Mouse (Mus musculus) liver, embryonic 12.5 days (tissue): ENCODE data around the gene Fkbp9. TPM values are rescaled to one million over a fixed set of nuclear protein-coding genes. Genes with fewer than 3 reads are reported as not detected.

Source experiments
- ATAC-seq: fragments of 200-750 bp; cut with Nextera tagmentation; 2 replicates; pipeline ENCODE4 v1.8.0; 2017; ENCODE audit warnings: moderate number of reproducible peaks, mild to moderate bottlenecking, moderate library complexity
- H3K27ac ChIP-seq: fragments of 300-500 bp; sonication (generic); 2 replicates; pipeline ENCODE4 v1.5.1; 2016; ENCODE audit warnings: mild to moderate bottlenecking
- H3K27me3 ChIP-seq: fragments of 300-500 bp; sonication (generic); replicated peaks from 2 replicates; pipeline ENCODE4 v1.6.1; 2016; ENCODE audit warnings: mild to moderate bottlenecking, moderate library complexity
- H3K36me3 ChIP-seq: fragments of 300-500 bp; sonication (generic); 2 replicates; pipeline ENCODE4 v1.6.1; 2016; ENCODE audit warnings: mild to moderate bottlenecking, moderate library complexity
- H3K4me1 ChIP-seq: fragments of 300-500 bp; sonication (generic); 2 replicates; pipeline ENCODE4 v1.6.1; 2016
- H3K4me2 ChIP-seq: fragments of 300-500 bp; sonication (generic); 2 replicates; pipeline ENCODE4 v1.6.1; 2016; ENCODE audit warnings: mild to moderate bottlenecking, moderate library complexity
- H3K4me3 ChIP-seq: fragments of 300-500 bp; sonication (generic); 2 replicates; pipeline ENCODE4 v1.5.1; 2016; ENCODE audit warnings: mild to moderate bottlenecking, moderate library complexity
- H3K9ac ChIP-seq: fragments of 300-500 bp; sonication (generic); 2 replicates; pipeline ENCODE4 v1.6.1; 2016; ENCODE audit warnings: mild to moderate bottlenecking, moderate library complexity
- H3K9me3 ChIP-seq: fragments of 300-500 bp; sonication (generic); replicated peaks from 2 replicates; pipeline ENCODE4 v1.6.1; 2016; ENCODE audit warnings: mild to moderate bottlenecking, moderate library complexity
- WGBS: fragments of 180-500 bp; shearing (Covaris S2); methylation state at CpG from one replicate; pipeline ENCODE4 v1.1.7; 2016; ENCODE audit not compliant: insufficient replicate concordance; 5-methylcytosine and 5-hydroxymethylcytosine counted together
- polyA plus RNA-seq: library from polyadenylated mRNA; unstranded; fragments of >200 nt; fragmentation: Nextera tagmentation; extraction: Ambion mirVana; gene quantifications from 2 replicates; pipeline ENCODE4 v1.2.1, GENCODE M21; 2016

The Fkbp9 gene
- polyA plus RNA-seq, 1 experiment from 2014 or later = 34.3 TPM

DNA sequence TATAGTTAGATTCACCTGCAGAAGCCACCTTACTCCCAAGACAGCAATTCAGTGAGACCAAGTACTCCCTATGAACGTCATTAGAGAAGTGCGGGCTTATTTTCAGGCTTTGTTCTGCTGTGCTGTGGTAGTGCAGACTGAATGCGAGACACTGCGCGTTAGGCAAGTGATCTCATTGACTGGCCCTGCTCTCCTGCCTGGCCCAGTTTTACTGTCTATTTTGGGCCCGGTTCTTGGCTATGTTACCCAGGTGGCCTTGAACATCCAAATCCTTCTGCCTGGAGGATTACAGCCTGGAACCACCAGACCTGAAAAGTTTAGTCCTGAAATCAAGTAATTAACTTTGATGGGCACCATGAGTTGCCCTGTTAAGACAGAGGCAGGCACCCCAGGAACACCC, 56.7 kb downstream of the Fkbp9 start:
- Histone ChIP-seq H3K9me3 (no peaks in the 10 kb centered on the region), H3K27me3 (no peaks in the 10 kb centered on the region), H3K4me2 (no peak overlapping the region), H3K36me3 (peaks cover 86% of the 10 kb centered on the region), H3K4me3 (no peak overlapping the region), H3K27ac (no peak overlapping the region), H3K4me1 (0 out of 2 replicates have a peak, but pooled peaks cover 3% of the 10 kb centered on the region), H3K9ac (no peak overlapping the region)
- WGBS = 96% methylated on average over 6 of the region's 6 CpGs
- no peak for ATAC-seq

- peaks cover 15% of the 10 kb centered on the region; the same call in 1 of the 2 replicates for H3K4me1 ChIP-seq
- peaks cover 64% of the 10 kb centered on the region for H3K36me3 ChIP-seq
- no peaks in the 10 kb centered on the region for H3K9me3 ChIP-seq
- 81% methylated on average over 2 of the region's 2 CpGs for WGBS
- no peak overlapping the region for H3K27ac ChIP-seq
- no peaks in the 10 kb centered on the region for H3K27me3 ChIP-seq
- H3K4me3 ChIP-seq = no peak overlapping the region
- no peak overlapping the region for H3K4me2 ChIP-seq
- no peak overlapping the region for H3K9ac ChIP-seq
- ATAC-seq = no peak; the same call in 1 of the 2 replicates
Observed at GRCm38 (mm10) chr6:56890762-56891161, 58.9 kb downstream of the Fkbp9 start.

GRCm38 (mm10) chr6:56899601-56900000, 67.7 kb downstream of the Fkbp9 start:
- H3K4me3 ChIP-seq = 0 out of 2 replicates have a peak overlapping the region, but pooled peaks have one; percentile 4
- peaks cover 86% of the 10 kb centered on the region for H3K4me1 ChIP-seq
- no peak for ATAC-seq
- no peaks in the 10 kb centered on the region for H3K9me3 ChIP-seq
- peak overlapping the region; percentile 41; the same call in 1 of the 2 replicates for H3K27ac ChIP-seq
- H3K9ac ChIP-seq = peak overlapping the region; percentile 25; the same call in 1 of the 2 replicates
- 79% methylated on average over 3 of the region's 3 CpGs for WGBS
- peaks cover 22% of the 10 kb centered on the region for H3K36me3 ChIP-seq
- no peaks in the 10 kb centered on the region for H3K27me3 ChIP-seq
- peak overlapping the region; percentile 82 for H3K4me2 ChIP-seq

GRCm38 (mm10) chr6:56901336-56901735, 69.5 kb downstream of the Fkbp9 start:
- Histone ChIP-seq H3K9ac (peak overlapping the region; percentile 76), H3K27ac (peak overlapping the region; percentile 98)
- no peak for ATAC-seq

DNA sequence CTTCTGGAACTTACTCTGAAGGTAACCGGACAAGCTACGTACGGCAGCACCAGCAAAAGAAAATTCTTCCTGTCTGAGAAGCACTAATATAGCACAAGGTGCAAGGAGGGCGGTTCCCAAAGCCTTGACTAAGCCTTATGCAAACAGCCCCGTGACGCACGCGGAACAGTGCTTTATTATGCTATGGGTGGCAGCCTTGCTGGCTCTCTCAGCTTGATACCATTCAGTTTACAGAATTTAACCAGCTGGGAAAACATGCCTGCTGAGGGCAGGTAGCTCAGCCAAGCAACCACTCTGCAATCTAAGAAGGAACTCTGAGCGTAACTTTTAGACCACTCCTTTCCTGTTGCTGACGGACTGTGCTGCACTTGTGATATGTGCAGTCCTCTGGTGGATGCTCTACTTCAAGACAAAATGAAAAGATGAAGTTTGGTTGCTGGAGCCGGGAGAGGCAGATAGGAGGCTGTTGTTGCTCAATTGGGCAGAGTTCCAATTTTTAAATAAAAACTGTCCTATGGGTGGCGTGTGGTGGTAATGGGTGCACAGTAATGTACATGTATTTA, 70.0 kb downstream of the Fkbp9 start:
- peaks cover 92% of the 10 kb centered on the region for H3K4me1 ChIP-seq
- WGBS = 18% methylated on average over 12 of the region's 12 CpGs
- no peaks in the 10 kb centered on the region for H3K9me3 ChIP-seq
- H3K27me3 ChIP-seq = no peaks in the 10 kb centered on the region
- peak; percentile 69 for ATAC-seq
- peaks cover 23% of the 10 kb centered on the region for H3K36me3 ChIP-seq
- peak overlapping the region; percentile 98 for H3K27ac ChIP-seq
- peak overlapping the region; percentile 76 for H3K9ac ChIP-seq
- peak overlapping the region; percentile 82 for H3K4me2 ChIP-seq
- H3K4me3 ChIP-seq = peak overlapping the region; percentile 53

More at GRCm38 (mm10) chr6:56901336-56901735, 69.5 kb downstream of the Fkbp9 start:
- no peaks in the 10 kb centered on the region for H3K9me3 ChIP-seq
- 51% methylated on average over 3 of the region's 3 CpGs for WGBS
- peak overlapping the region; percentile 53 for H3K4me3 ChIP-seq
- H3K4me1 ChIP-seq = peaks cover 92% of the 10 kb centered on the region
- H3K4me2 ChIP-seq = peak overlapping the region; percentile 82
- no peaks in the 10 kb centered on the region for H3K27me3 ChIP-seq
- H3K36me3 ChIP-seq = peaks cover 29% of the 10 kb centered on the region

DNA sequence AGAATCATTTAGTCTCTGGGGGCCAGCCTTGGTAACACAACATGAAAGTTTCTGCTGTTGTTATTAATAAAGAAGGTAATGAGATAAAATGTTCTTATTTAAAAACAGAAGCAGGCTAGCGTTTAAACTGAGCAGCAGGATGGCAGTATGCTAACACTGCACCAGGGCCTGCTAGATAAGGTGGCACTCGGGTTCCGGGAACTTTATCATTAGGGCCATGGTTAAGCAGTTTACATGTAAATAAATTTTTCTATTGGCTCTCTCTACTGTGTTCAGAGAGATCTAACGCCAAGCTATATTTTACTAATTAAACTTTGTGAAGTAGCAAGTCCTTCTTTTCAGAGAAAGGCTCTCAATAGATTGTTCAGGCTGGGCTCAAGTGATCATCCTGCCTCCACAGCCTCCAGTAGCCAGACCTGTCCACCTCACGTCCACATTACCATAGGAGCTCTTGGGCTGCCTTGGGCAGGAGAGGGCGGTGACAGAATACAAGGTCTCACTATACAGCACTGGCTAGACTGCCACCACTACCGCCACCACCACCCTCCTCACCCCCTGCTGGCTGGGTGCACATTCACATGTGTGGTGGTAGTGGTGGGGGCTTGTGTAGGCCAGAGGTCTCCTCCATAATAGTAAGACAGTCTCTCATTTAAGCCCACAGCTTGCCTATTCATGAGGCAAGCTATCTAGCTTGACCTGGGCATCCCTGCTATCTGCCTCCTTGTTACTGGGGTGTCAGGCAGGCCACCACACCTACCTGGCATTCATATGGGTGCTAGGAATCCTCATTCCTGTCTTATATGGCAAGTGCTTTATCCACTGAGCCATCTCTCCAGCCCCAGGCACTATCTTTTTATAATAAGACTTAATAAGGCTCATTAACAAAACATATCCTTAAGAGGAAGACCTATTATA, 71.0 kb downstream of the Fkbp9 start:
- peak overlapping the region; percentile 76 for H3K9ac ChIP-seq
- H3K27ac ChIP-seq = peak overlapping the region; percentile 98
- peak; percentile 87 for ATAC-seq
- no peaks in the 10 kb centered on the region for H3K9me3 ChIP-seq
- peaks cover 20% of the 10 kb centered on the region for H3K36me3 ChIP-seq
- peak overlapping the region; percentile 82 for H3K4me2 ChIP-seq
- peaks cover 94% of the 10 kb centered on the region for H3K4me1 ChIP-seq
- peak overlapping the region; percentile 53 for H3K4me3 ChIP-seq
- 13% methylated on average over 7 of the region's 7 CpGs for WGBS
- H3K27me3 ChIP-seq = no peaks in the 10 kb centered on the region

DNA sequence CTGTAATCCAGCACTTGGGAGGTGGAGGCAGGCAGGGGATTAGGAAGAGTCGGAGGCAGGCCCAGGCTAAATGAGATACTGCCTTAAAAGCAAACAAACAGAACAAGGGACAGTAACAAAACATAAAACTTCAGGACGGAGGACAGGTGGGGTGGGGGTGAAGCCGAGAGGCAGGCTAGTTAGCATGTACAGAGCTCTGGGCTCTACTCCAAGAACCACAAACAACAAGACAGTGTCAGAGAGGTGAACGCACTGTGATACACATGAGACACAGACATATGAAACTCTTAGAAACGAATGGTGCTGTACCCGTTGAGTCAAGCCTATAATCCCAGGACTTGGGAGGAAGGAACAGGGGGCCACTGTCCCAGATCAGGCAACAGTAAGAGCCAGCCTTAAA, 72.0 kb downstream of the Fkbp9 start:
- H3K4me1 ChIP-seq = peaks cover 99% of the 10 kb centered on the region
- WGBS = 63% methylated on average over 6 of the region's 6 CpGs
- H3K27ac ChIP-seq = peak overlapping the region; percentile 98

DNA sequence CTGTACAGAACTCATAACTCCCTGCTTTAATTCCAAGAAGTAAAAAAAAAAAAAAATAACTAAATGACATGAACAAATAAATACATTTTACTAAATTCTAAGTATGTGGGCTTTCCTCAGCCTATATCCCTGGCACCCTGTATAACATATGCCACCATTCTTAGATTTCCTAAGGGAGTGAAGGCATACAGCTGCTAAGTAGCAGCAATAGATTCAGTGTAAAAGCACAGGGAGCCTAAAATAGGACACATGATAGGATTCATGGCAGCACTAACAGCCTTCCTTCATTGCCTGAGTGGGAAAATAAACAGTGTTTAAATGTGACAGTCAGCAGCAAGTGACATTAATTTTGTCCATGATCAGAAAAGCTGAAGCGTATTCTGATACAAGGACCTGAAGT, 72.5 kb downstream of the Fkbp9 start:
- Histone ChIP-seq H3K36me3 (peaks cover 22% of the 10 kb centered on the region), H3K27me3 (no peaks in the 10 kb centered on the region), H3K4me1 (peaks cover 99% of the 10 kb centered on the region), H3K9me3 (no peaks in the 10 kb centered on the region), H3K4me3 (no peak overlapping the region), H3K4me2 (peak overlapping the region; percentile 82), H3K27ac (peak overlapping the region; percentile 98), H3K9ac (peak overlapping the region; percentile 61; the same call in 1 of the 2 replicates)
- 91% methylated on average over 1 of the region's 1 CpGs for whole genome bisulfite sequencing
- ATAC-seq = no peak

More for the DNA sequence above, 72.0 kb downstream of the Fkbp9 start:
- ATAC-seq = no peak
- peak overlapping the region; percentile 82 for H3K4me2 ChIP-seq
- no peaks in the 10 kb centered on the region for H3K9me3 ChIP-seq
- H3K36me3 ChIP-seq = peaks cover 22% of the 10 kb centered on the region
- H3K9ac ChIP-seq = peak overlapping the region; percentile 61
- no peaks in the 10 kb centered on the region for H3K27me3 ChIP-seq
- H3K4me3 ChIP-seq = no peak overlapping the region

- peaks cover 99% of the 10 kb centered on the region for H3K4me1 ChIP-seq
- no peak overlapping the region for H3K9ac ChIP-seq
- 63% methylated on average over 2 of the region's 2 CpGs for WGBS
- H3K9me3 ChIP-seq = no peaks in the 10 kb centered on the region
- H3K36me3 ChIP-seq = peaks cover 22% of the 10 kb centered on the region
- peak; percentile 4; the same call in 1 of the 2 replicates for ATAC-seq
- H3K4me3 ChIP-seq = no peak overlapping the region
- peak overlapping the region; percentile 82; the same call in 1 of the 2 replicates for H3K4me2 ChIP-seq
- peak overlapping the region; percentile 98 for H3K27ac ChIP-seq
- no peaks in the 10 kb centered on the region for H3K27me3 ChIP-seq
Observed at GRCm38 (mm10) chr6:56904982-56905381, 73.1 kb downstream of the Fkbp9 start.

DNA sequence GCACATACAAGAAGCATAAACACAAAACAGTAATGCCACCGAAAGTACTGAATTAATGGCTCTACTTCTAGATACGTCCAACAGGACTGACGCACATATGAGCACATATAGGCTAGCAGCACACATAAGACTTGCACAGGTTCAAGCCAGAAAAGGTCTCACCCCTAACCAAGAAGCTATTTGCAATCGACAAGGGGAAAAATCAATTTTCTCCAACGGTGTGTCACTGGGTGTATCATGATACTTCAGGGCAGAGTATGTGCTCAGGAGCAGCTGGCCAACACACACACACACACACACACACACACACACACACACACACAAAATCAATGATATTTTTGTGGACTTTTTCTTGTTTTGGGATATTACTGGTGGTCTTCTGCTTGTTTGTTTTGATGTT, 73.6 kb downstream of the Fkbp9 start:
- Histone ChIP-seq H3K27me3 (no peaks in the 10 kb centered on the region), H3K27ac (peak overlapping the region; percentile 98), H3K4me2 (peak overlapping the region; percentile 82; the same call in 1 of the 2 replicates), H3K4me3 (no peak overlapping the region), H3K36me3 (peaks cover 22% of the 10 kb centered on the region), H3K9me3 (no peaks in the 10 kb centered on the region), H3K9ac (no peak overlapping the region), H3K4me1 (peaks cover 100% of the 10 kb centered on the region)
- 83% methylated on average over 5 of the region's 5 CpGs for WGBS
- ATAC-seq = no peak

GRCm38 (mm10) chr6:56906121-56906846, 74.4 kb downstream of the Fkbp9 start:
- H3K4me3 ChIP-seq = no peak overlapping the region
- peaks cover 99% of the 10 kb centered on the region for H3K4me1 ChIP-seq
- H3K9me3 ChIP-seq = no peaks in the 10 kb centered on the region
- ATAC-seq = no peak
- no peaks in the 10 kb centered on the region for H3K27me3 ChIP-seq
- H3K4me2 ChIP-seq = peak overlapping the region; percentile 82
- peak overlapping the region; percentile 98 for H3K27ac ChIP-seq
- 63% methylated on average over 8 of the region's 8 CpGs for WGBS
- H3K36me3 ChIP-seq = peaks cover 22% of the 10 kb centered on the region
- H3K9ac ChIP-seq = peak overlapping the region; percentile 37
